Mouse (Mus musculus): Measurements from ENCODE around the gene Dlg4. TPM values are rescaled to one million over a fixed set of nuclear protein-coding genes. Genes with fewer than 3 reads are reported as not detected.
"Not testable (repeated sequence)": the region's sequence is repeated elsewhere in the genome, so short reads cannot be mapped to it uniquely, and the experiment has no call there.

The Dlg4 gene
- polyA plus RNA-seq, 1 experiment from 2014 or later = 29.8 TPM

DNA sequence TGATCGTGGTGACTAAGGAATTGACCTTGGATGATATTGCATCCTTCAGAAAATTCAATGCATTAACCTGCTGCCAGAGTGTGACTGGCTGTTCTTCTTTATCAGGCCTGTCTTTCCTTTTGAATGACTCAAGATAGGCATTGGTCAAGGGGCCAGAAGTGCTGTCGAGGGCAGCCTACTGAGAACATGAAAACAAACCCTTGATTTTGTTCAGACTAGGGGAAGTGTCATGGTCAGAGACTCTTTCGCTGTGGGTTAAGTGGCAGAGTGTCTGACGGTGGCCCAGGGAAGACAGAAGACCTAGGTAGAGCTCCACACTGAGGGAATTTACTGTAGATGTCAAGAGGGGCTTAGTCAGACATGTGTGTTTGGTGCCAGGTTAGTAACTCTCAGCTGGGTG, 50.0 kb downstream of the Dlg4 start:
- no peak for ATAC-seq (replicated peaks)
- 82% methylated on average over 4 of the region's 4 CpGs for WGBS
- Histone ChIP-seq H3K27ac (replicated peaks) (no peak overlapping the region), H3K4me1 (no peaks in the 10 kb centered on the region), H3K4me2 (replicated peaks) (no peak overlapping the region), H3K4me3 (no peak overlapping the region), H3K27me3 (no peaks in the 10 kb centered on the region), H3K9me3 (no peaks in the 10 kb centered on the region), H3K9ac (replicated peaks) (no peak overlapping the region), H3K36me3 (no peaks in the 10 kb centered on the region)

- H3K9me3 ChIP-seq = no peaks in the 10 kb centered on the region
- no peak overlapping the region for H3K27ac ChIP-seq (replicated peaks)
- ATAC-seq (replicated peaks) = no peak
- H3K36me3 ChIP-seq = no peaks in the 10 kb centered on the region
- no peaks in the 10 kb centered on the region for H3K4me1 ChIP-seq
- no peak overlapping the region for H3K4me2 ChIP-seq (replicated peaks)
- 23% methylated on average over 3 of the region's 3 CpGs for WGBS
- H3K4me3 ChIP-seq = no peak overlapping the region
- no peaks in the 10 kb centered on the region for H3K27me3 ChIP-seq
- no peak overlapping the region for H3K9ac ChIP-seq (replicated peaks)
Measured at GRCm38 (mm10) chr11:70068245-70068644, 51.5 kb downstream of the Dlg4 start.

GRCm38 (mm10) chr11:70070057-70070456, 53.3 kb downstream of the Dlg4 start:
- Histone ChIP-seq H3K36me3 (no peaks in the 10 kb centered on the region), H3K9ac (replicated peaks) (no peak overlapping the region), H3K4me1 (no peaks in the 10 kb centered on the region), H3K9me3 (no peaks in the 10 kb centered on the region), H3K27ac (replicated peaks) (no peak overlapping the region), H3K27me3 (no peaks in the 10 kb centered on the region), H3K4me3 (no peak overlapping the region), H3K4me2 (replicated peaks) (no peak overlapping the region)
- ATAC-seq (replicated peaks) = no peak
- whole genome bisulfite sequencing = 62% methylated on average over 6 of the region's 6 CpGs

- H3K27me3 ChIP-seq; H3K36me3 ChIP-seq; H3K4me1 ChIP-seq; H3K4me2 ChIP-seq (replicated peaks); H3K27ac ChIP-seq (replicated peaks); ATAC-seq (replicated peaks); H3K9me3 ChIP-seq; H3K4me3 ChIP-seq; H3K9ac ChIP-seq (replicated peaks): not testable (repeated sequence)
- 84% methylated on average over 3 of the region's 3 CpGs for WGBS
Measured at GRCm38 (mm10) chr11:70070603-70071002, 53.9 kb downstream of the Dlg4 start.

GRCm38 (mm10) chr11:70074379-70075071, 57.8 kb downstream of the Dlg4 start:
- Histone ChIP-seq H3K9me3 (no peaks in the 10 kb centered on the region), H3K27ac (replicated peaks) (no peak overlapping the region), H3K27me3 (no peaks in the 10 kb centered on the region), H3K4me1 (no peaks in the 10 kb centered on the region), H3K36me3 (no peaks in the 10 kb centered on the region), H3K9ac (replicated peaks) (no peak overlapping the region), H3K4me3 (no peak overlapping the region), H3K4me2 (replicated peaks) (no peak overlapping the region)
- no peak for ATAC-seq (replicated peaks)
- WGBS = 39% methylated on average over 17 of the region's 17 CpGs

- no peak for ATAC-seq (replicated peaks)
- H3K27me3 ChIP-seq = no peaks in the 10 kb centered on the region
- no peaks in the 10 kb centered on the region for H3K9me3 ChIP-seq
- no peak overlapping the region for H3K4me2 ChIP-seq (replicated peaks)
- no peak overlapping the region for H3K27ac ChIP-seq (replicated peaks)
- H3K36me3 ChIP-seq = no peaks in the 10 kb centered on the region
- WGBS = 90% methylated on average over 6 of the region's 6 CpGs
- H3K4me3 ChIP-seq = no peak overlapping the region
- no peak overlapping the region for H3K9ac ChIP-seq (replicated peaks)
- no peaks in the 10 kb centered on the region for H3K4me1 ChIP-seq
Measured at GRCm38 (mm10) chr11:70075581-70075980, 58.8 kb downstream of the Dlg4 start.

DNA sequence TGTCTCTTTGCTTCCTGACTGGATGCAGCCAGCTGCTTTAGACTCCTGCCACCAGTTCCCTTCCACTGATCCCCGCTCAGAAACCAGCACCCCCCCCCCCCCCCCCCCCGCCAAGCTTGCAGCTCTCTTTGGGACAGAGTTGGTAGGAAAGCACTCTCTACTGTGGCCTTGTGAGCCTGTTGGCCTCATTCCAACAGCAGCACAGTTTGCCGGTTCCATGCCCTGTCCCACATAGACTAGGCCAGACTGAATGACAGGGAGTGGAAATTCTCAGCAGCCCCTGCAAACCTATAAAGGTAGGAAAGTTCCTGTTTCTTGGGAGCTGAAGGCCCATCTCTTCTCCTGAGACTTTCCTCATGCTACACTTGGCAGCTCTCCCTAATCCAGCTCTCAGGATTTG, 60.7 kb downstream of the Dlg4 start:
- Histone ChIP-seq H3K27me3 (no peaks in the 10 kb centered on the region), H3K4me1 (no peaks in the 10 kb centered on the region), H3K27ac (replicated peaks) (no peak overlapping the region), H3K9me3 (no peaks in the 10 kb centered on the region), H3K4me2 (replicated peaks) (no peak overlapping the region), H3K9ac (replicated peaks) (no peak overlapping the region), H3K4me3 (no peak overlapping the region), H3K36me3 (no peaks in the 10 kb centered on the region)
- WGBS = 56% methylated on average over 2 of the region's 3 CpGs
- ATAC-seq (replicated peaks) = no peak

GRCm38 (mm10) chr11:70079175-70079574, 62.4 kb downstream of the Dlg4 start:
- Histone ChIP-seq H3K4me2 (replicated peaks) (no peak overlapping the region), H3K9ac (replicated peaks) (no peak overlapping the region), H3K4me1 (no peaks in the 10 kb centered on the region), H3K27me3 (no peaks in the 10 kb centered on the region), H3K36me3 (no peaks in the 10 kb centered on the region), H3K9me3 (no peaks in the 10 kb centered on the region), H3K4me3 (no peak overlapping the region), H3K27ac (replicated peaks) (no peak overlapping the region)
- 71% methylated on average over 6 of the region's 6 CpGs for WGBS
- ATAC-seq (replicated peaks) = no peak

DNA sequence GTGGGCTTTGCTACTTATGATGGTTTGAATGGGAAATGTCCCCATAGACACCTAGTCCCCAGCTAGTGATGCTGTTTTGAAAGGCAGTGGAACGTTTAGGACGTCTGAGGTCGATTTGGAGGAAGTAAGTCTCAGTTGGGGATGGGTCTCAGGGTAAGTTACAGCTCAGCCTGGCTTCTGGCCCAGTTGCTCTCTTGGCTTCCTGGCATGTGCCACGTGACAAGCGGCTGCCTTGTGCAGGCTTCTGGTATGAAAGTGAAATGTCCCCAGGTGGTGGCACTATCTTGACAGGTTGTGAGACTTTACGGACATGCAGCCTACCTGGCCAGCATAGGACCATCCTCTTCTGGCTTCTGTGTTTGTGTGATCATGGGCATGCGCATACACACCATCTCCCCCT, 63.2 kb downstream of the Dlg4 start:
- Histone ChIP-seq H3K27me3 (no peaks in the 10 kb centered on the region), H3K4me1 (no peaks in the 10 kb centered on the region), H3K4me2 (replicated peaks) (no peak overlapping the region), H3K9me3 (no peaks in the 10 kb centered on the region), H3K4me3 (no peak overlapping the region), H3K36me3 (no peaks in the 10 kb centered on the region), H3K9ac (replicated peaks) (no peak overlapping the region), H3K27ac (replicated peaks) (no peak overlapping the region)
- no peak for ATAC-seq (replicated peaks)
- 74% methylated on average over 7 of the region's 7 CpGs for WGBS

- Histone ChIP-seq H3K36me3 (no peaks in the 10 kb centered on the region), H3K9me3 (no peaks in the 10 kb centered on the region), H3K27ac (replicated peaks) (no peak overlapping the region), H3K4me1 (no peaks in the 10 kb centered on the region), H3K4me3 (no peak overlapping the region), H3K27me3 (no peaks in the 10 kb centered on the region), H3K9ac (replicated peaks) (no peak overlapping the region), H3K4me2 (replicated peaks) (no peak overlapping the region)
- 74% methylated on average over 15 of the region's 15 CpGs for WGBS
- ATAC-seq (replicated peaks) = no peak
Measured at GRCm38 (mm10) chr11:70080803-70081590, 64.3 kb downstream of the Dlg4 start.

DNA sequence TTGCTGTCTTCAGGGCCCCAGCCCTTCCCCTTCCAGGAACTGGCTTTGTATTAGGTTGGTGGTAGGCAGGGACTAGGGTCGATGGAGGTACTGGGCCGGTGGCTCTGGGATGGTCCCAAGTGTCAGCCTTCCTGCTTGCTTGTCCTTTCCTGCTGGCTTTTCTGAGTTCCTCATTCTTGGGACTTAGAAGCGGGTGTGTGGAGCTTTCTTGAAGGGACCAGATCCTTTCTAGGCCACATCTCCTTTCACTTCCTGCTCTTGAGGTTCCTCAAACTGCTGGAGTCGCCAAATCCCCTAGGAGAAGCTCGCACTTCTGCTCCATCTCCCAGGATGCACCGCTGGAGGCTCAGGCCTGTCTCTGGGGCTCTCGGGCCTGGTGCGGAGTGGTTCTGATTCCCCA, 67.8 kb downstream of the Dlg4 start:
- no peak for ATAC-seq (replicated peaks)
- H3K4me2 ChIP-seq (replicated peaks) = no peak overlapping the region
- no peaks in the 10 kb centered on the region for H3K36me3 ChIP-seq
- no peak overlapping the region for H3K9ac ChIP-seq (replicated peaks)
- no peaks in the 10 kb centered on the region for H3K4me1 ChIP-seq
- H3K27ac ChIP-seq (replicated peaks) = no peak overlapping the region
- WGBS = 89% methylated on average over 8 of the region's 8 CpGs
- H3K4me3 ChIP-seq = no peak overlapping the region
- H3K9me3 ChIP-seq = no peaks in the 10 kb centered on the region
- H3K27me3 ChIP-seq = no peaks in the 10 kb centered on the region

DNA sequence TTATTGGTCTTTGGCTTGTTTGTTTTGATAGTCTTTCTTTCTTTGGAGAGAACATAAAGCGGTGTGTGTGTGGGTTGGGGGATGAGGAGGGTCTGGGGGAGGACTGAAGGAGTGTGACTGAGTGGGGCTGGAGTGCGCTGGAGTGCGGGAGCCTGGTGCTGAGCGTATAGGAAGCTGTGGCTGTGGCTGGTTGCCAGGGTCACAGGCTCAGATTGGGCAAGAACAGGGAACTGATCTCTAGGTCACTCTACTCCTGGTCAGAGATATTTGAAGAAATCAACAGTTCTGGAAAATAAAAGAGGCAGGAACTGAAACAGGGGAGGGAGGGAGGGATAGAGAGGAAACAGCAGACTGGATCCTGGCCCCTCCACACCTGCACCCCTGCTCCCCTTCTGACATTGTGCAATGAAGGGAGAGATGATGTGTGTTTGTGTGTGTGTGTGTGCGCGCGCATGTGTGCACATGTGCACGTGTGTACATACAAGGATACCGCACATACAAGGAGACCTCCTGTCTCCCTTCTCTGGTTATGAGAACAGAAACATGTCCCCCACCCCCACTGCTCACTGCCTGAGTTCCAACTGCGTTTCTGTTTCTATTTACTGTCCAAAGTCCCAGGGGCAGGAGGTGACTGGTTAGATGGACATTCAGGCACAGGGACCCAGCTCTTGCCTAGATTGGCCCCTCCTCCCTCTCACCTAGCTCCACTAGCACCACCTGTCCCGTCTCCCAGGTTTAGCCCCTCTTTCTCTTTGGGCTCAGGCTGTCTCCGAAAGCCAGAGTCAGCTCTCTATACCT, 75.4 kb downstream of the Dlg4 start, which contains the start of gene Asgr2:
Gene Asgr2 (plus strand): TSS at position 659 of the 798 bp plus-strand sequence.
- H3K27me3 ChIP-seq = no peaks in the 10 kb centered on the region
- H3K4me2 ChIP-seq (replicated peaks) = no peak within 1 kb of the TSS
- no peaks in the 10 kb centered on the region for H3K4me1 ChIP-seq
- no peak within 1 kb of the TSS for H3K9ac ChIP-seq (replicated peaks)
- H3K9me3 ChIP-seq = no peaks in the 10 kb centered on the region
- H3K36me3 ChIP-seq = no peaks in the 10 kb centered on the region
- 85% methylated on average over 12 of the region's 12 CpGs for WGBS
- H3K4me3 ChIP-seq = no peak within 1 kb of the TSS
- H3K27ac ChIP-seq (replicated peaks) = no peak within 1 kb of the TSS
- no peak for ATAC-seq (replicated peaks)

All from forebrain, embryonic 15.5 days (tissue).